Mouse (Mus musculus): ENCODE results near the gene Adamts6. TPM values are rescaled to one million over a fixed set of nuclear protein-coding genes. Genes with fewer than 3 reads are reported as not detected.

The Adamts6 gene
- 3.9 and 4.9 TPM in 2 replicates for polyA plus RNA-seq (2012; rRNA removed)

DNA sequence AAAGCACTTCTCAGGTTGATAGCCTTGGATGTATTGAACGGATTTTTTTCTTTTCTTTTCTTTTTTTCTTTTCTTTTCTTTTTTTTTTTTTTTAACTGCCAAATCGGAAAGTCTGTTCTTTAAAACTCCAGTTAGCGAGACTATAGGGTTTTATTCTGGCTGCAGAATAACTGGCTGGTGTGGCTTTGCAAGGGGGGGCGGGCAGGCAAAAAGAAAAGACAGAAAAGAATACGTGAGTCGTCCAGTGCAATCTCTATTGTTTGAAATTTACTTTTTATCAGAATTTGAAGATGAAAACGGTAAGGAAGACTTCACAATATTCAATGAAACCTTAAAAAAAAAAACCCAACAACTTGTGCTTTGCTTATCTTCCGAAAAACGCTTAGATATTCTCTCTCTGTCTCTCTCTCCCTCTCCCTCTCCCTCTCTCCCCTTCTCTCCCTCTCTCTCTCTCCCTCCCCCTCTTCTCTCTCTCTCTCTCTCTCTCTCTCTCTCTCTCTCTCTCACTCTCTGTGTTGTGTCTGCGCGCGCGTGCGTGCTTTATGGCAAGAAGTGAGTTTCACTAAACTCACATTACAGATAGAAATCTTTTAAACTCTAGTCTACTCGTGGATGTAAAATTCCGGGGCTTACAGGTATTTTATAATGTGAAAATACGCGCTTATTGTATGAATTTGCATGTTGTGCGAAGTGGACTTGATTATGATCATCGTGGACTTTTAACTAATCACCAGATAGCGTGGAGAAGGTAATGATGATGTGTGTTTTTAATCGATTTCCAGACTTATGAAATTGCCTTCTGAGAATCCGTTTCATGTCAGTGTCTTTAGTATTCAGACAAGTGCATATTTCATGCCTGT, at the start of gene Adamts6:
TSS of gene Adamts6 (plus strand) at position 470 of the 860 bp plus-strand sequence.

Other genes starting within 250 kb of the Adamts6 start
- 6.5 and 7.3 TPM in 2 replicates for gene Nln, start 178.2 kb upstream of the Adamts6 start, polyA plus RNA-seq (2012; rRNA removed)
- 1.5 and 1.6 TPM in 2 replicates for gene Sgtb, start 178.1 kb upstream of the Adamts6 start, polyA plus RNA-seq (2012; rRNA removed)
- gene Trappc13, start 109.4 kb upstream of the Adamts6 start, polyA plus RNA-seq (2012; rRNA removed): 4.7 and 6.6 TPM in 2 replicates
- 1.2 and 2.8 TPM in 2 replicates for gene Trim23, start 109.0 kb upstream of the Adamts6 start, polyA plus RNA-seq (2012; rRNA removed)
- gene Cenpk, start 59.2 kb upstream of the Adamts6 start, polyA plus RNA-seq (2012; rRNA removed): 0.23 and 0.26 TPM in 2 replicates
- 0.53 and 0.66 TPM in 2 replicates for gene Ppwd1, start 59.0 kb upstream of the Adamts6 start, polyA plus RNA-seq (2012; rRNA removed)